Mouse (Mus musculus): ENCODE data around the gene Tmcc2. TPM values are rescaled to one million over a fixed set of nuclear protein-coding genes. Genes with fewer than 3 reads are reported as not detected.
A peak's percentile ranks its signal among the peaks of the same experiment; 100 is the strongest.

Gene Tmcc2
- total and polyA plus RNA-seq, 3 experiments: 0.14 to 0.34 TPM; not detected in 1

GRCm38 (mm10) chr1:132392872-132393271 lies 1.8 kb upstream of the Tmcc2 start:
- in situ Hi-C loops (cut with MboI; ENCODE audit: low pct_ligation_motif_present, low pct_unique_long_range_greater_than_20kb, low sequenced_read_pairs) (no loop called here), dilution Hi-C loops (cut with MboI; ENCODE audit: extremely low pct_ligation_motif_present, extremely low pct_unique_long_range_greater_than_20kb, low sequenced_read_pairs) (no loop called here)
- Histone ChIP-seq H3K36me3 (replicated peaks in 1 of 2; ENCODE audit: control insufficient read depth in 1 of 2, insufficient read depth in 1 of 2, low read length in 1 of 2) (no peaks in the 10 kb centered on the region), H3K27ac (ENCODE audit: insufficient read depth, low read depth) (no peak overlapping the region), H3K4me3 (replicated peaks in 1 of 3; ENCODE audit: low read depth in 2 of 3, low read length in 2 of 3, poor library complexity in 1 of 3) (no peak overlapping the region), H3K27me3 (replicated peaks) (peaks cover 49% of the 10 kb centered on the region), H3K79me2 (replicated peaks; ENCODE audit: control insufficient read depth, extremely low read depth, insufficient read depth, poor library complexity, severe bottlenecking) (no peaks in the 10 kb centered on the region), H3K9me3 (replicated peaks; ENCODE audit: low read length) (peaks cover 7% of the 10 kb centered on the region), H3K4me2 (ENCODE audit: insufficient read depth, low read depth, poor library complexity, severe bottlenecking) (no peak overlapping the region), H3K4me1 (ENCODE audit: control insufficient read depth in 1 of 2, insufficient read depth in 2 of 2) (peaks cover 5 to 16% of the 10 kb centered on the region in 2 experiments; a peak in 3 of 4 replicates), H3K9ac (ENCODE audit: insufficient read depth, low read depth) (no peak overlapping the region)
- no peak for TF ChIP-seq JUN (IDR thresholded peaks at IDR 0.05; ENCODE audit: insufficient read depth, low read depth, low read length)
- no peak for TF ChIP-seq ZMIZ1 (IDR thresholded peaks at IDR 0.05; ENCODE audit: low read depth, low read length)
- TF ChIP-seq BHLHE40 (IDR thresholded peaks at IDR 0.05; ENCODE audit: low read depth, low read length): no peak
- TF ChIP-seq USF2 (conservative IDR thresholded peaks at IDR 0.05; ENCODE audit: low read depth, low read length): no peak
- no peak for DNase-seq (ENCODE audit: extremely low read depth)

- H3K27me3 ChIP-seq (replicated peaks): peaks cover 44% of the 10 kb centered on the region
- dilution Hi-C loops (cut with MboI; ENCODE audit: extremely low pct_ligation_motif_present, extremely low pct_unique_long_range_greater_than_20kb, low sequenced_read_pairs): no loop called here
- H3K4me2 ChIP-seq (ENCODE audit: insufficient read depth, low read depth, poor library complexity, severe bottlenecking): no peak overlapping the region
- no peaks in the 10 kb centered on the region for H3K36me3 ChIP-seq (replicated peaks in 1 of 2; ENCODE audit: control insufficient read depth in 1 of 2, insufficient read depth in 1 of 2, low read length in 1 of 2)
- in situ Hi-C loops (cut with MboI; ENCODE audit: low pct_ligation_motif_present, low pct_unique_long_range_greater_than_20kb, low sequenced_read_pairs): no loop called here
- peaks cover 7 to 23% of the 10 kb centered on the region in 2 experiments; a peak in 3 of 4 replicates for H3K4me1 ChIP-seq (ENCODE audit: control insufficient read depth in 1 of 2, insufficient read depth in 2 of 2)
- H3K9ac ChIP-seq (ENCODE audit: insufficient read depth, low read depth): no peak overlapping the region
- no peak overlapping the region for H3K27ac ChIP-seq (ENCODE audit: insufficient read depth, low read depth)
- TF ChIP-seq USF2 (conservative IDR thresholded peaks at IDR 0.05; ENCODE audit: low read depth, low read length) (no peak), MYC (IDR thresholded peaks at IDR 0.05; ENCODE audit: low read depth, low read length) (no peak), GABPA (IDR thresholded peaks at IDR 0.05; ENCODE audit: insufficient replicate concordance, low read depth, low read length) (no peak)
- no peaks in the 10 kb centered on the region for H3K9me3 ChIP-seq (replicated peaks; ENCODE audit: low read length)
- H3K79me2 ChIP-seq (replicated peaks; ENCODE audit: control insufficient read depth, extremely low read depth, insufficient read depth, poor library complexity, severe bottlenecking): no peaks in the 10 kb centered on the region
- DNase-seq (ENCODE audit: extremely low read depth): no peak
- no peak overlapping the region for H3K4me3 ChIP-seq (replicated peaks in 1 of 3; ENCODE audit: low read depth in 2 of 3, low read length in 2 of 3, poor library complexity in 1 of 3)
These were observed 520 bp upstream of the Tmcc2 start for GRCm38 (mm10) chr1:132391580-132392022.

- dilution Hi-C loops (cut with MboI; ENCODE audit: extremely low pct_ligation_motif_present, extremely low pct_unique_long_range_greater_than_20kb, low sequenced_read_pairs): no loop called here
- no peak overlapping the region for H3K9ac ChIP-seq (ENCODE audit: insufficient read depth, low read depth)
These were observed 1.0 kb downstream of the Tmcc2 start for GRCm38 (mm10) chr1:132389886-132390585.

More at GRCm38 (mm10) chr1:132389886-132390585, 1.0 kb downstream of the Tmcc2 start:
- H3K27me3 ChIP-seq (replicated peaks): peaks cover 38% of the 10 kb centered on the region
- H3K4me1 ChIP-seq (ENCODE audit: control insufficient read depth in 1 of 2, insufficient read depth in 2 of 2): peaks cover 7 to 38% of the 10 kb centered on the region in 2 experiments; a peak in 3 of 4 replicates
- H3K9me3 ChIP-seq (replicated peaks; ENCODE audit: low read length): no peaks in the 10 kb centered on the region
- peak; percentile 56 for DNase-seq (ENCODE audit: extremely low read depth)
- H3K4me3 ChIP-seq (replicated peaks in 1 of 3; ENCODE audit: low read depth in 2 of 3, low read length in 2 of 3, poor library complexity in 1 of 3): no peak overlapping the region
- no peak overlapping the region for H3K27ac ChIP-seq (ENCODE audit: insufficient read depth, low read depth)
- TF ChIP-seq SMC3 (IDR thresholded peaks at IDR 0.05; ENCODE audit: low read depth, low read length) (peak; percentile 73), PAX5 (IDR thresholded peaks at IDR 0.05; ENCODE audit: low read length) (no peak), USF2 (conservative IDR thresholded peaks at IDR 0.05; ENCODE audit: low read depth, low read length) (no peak), USF1 (IDR thresholded peaks at IDR 0.05; ENCODE audit: low read depth, low read length) (no peak), RAD21 (IDR thresholded peaks at IDR 0.05; ENCODE audit: low read depth, low read length) (peak; percentile 80), HCFC1 (IDR thresholded peaks at IDR 0.05; ENCODE audit: low read depth, low read length) (no peak), ZNF384 (IDR thresholded peaks at IDR 0.05; ENCODE audit: low read depth, low read length) (peak; percentile 90), MXI1 (IDR thresholded peaks at IDR 0.05; ENCODE audit: low read depth, low read length) (no peak), CTCF (conservative IDR thresholded peaks at IDR 0.05 in 1 of 2, IDR thresholded peaks at IDR 0.05 in 1 of 2; ENCODE audit: low read depth in 2 of 2, low read length in 2 of 2) (peak in 1 of 2 experiments; percentile 80; a peak in 2 of 4 replicates)
- in situ Hi-C loops (cut with MboI; ENCODE audit: low pct_ligation_motif_present, low pct_unique_long_range_greater_than_20kb, low sequenced_read_pairs): no loop called here
- H3K36me3 ChIP-seq (replicated peaks in 1 of 2; ENCODE audit: control insufficient read depth in 1 of 2, insufficient read depth in 1 of 2, low read length in 1 of 2): no peaks in the 10 kb centered on the region
- no peaks in the 10 kb centered on the region for H3K79me2 ChIP-seq (replicated peaks; ENCODE audit: control insufficient read depth, extremely low read depth, insufficient read depth, poor library complexity, severe bottlenecking)
- H3K4me2 ChIP-seq (ENCODE audit: insufficient read depth, low read depth, poor library complexity, severe bottlenecking): no peak overlapping the region

Measured in CH12.LX (cell line).